Mouse (Mus musculus) liver, embryonic 14.5 days (tissue): ENCODE measurements around the gene Chpt1. TPM values are rescaled to one million over a fixed set of nuclear protein-coding genes. Genes with fewer than 3 reads are reported as not detected.

Experiments
- ATAC-seq: fragments of 200-750 bp; cut with Nextera tagmentation; 2 replicates; pipeline ENCODE4 v1.8.0; 2017; ENCODE audit warnings: moderate number of reproducible peaks, mild to moderate bottlenecking, moderate library complexity; ENCODE audit not compliant: insufficient read depth
- DNase-seq, 3 experiments: peaks; one replicate each; pipeline ENCODE4 v3.0.0-alpha.2; 2012 to 2013; ENCODE audit warnings: low read depth in 3 of 3, low spot score in 3 of 3
- H3K27ac ChIP-seq: fragments of 300-500 bp; sonication (generic); 2 replicates; pipeline ENCODE4 v1.5.1; 2014; ENCODE audit warnings: moderate library complexity, mild to moderate bottlenecking, control low read depth, inconsistent platforms
- H3K27me3 ChIP-seq: fragments of 300-500 bp; sonication (generic); 2 replicates; pipeline ENCODE4 v1.6.1; 2014; ENCODE audit warnings: mild to moderate bottlenecking, low read length, moderate library complexity; ENCODE audit not compliant: control insufficient read depth, insufficient read depth
- H3K36me3 ChIP-seq: fragments of 300-500 bp; sonication (generic); replicated peaks from 2 replicates; pipeline ENCODE4 v1.6.1; 2014; ENCODE audit warnings: low read depth; ENCODE audit not compliant: control insufficient read depth, insufficient read depth
- H3K4me1 ChIP-seq, 2 experiments: fragments of 200-500 bp in 1 of 2; fragments of 300-500 bp in 1 of 2; sonication (generic) in 1 of 2; replicated peaks; 2 replicates each; pipeline ENCODE4 v1.6.1; 2012 to 2014; ENCODE audit warnings: antibody characterized with exemption in 1 of 2, inconsistent platforms in 1 of 2, low read length in 1 of 2; ENCODE audit not compliant: control insufficient read depth in 2 of 2, insufficient read depth in 2 of 2
- H3K4me2 ChIP-seq: fragments of 300-500 bp; sonication (generic); 2 replicates; pipeline ENCODE4 v1.6.1; 2014; ENCODE audit warnings: low read depth, mild to moderate bottlenecking, control low read depth, moderate library complexity
- H3K4me3 ChIP-seq, 2 experiments: fragments of 200-500 bp in 1 of 2; fragments of 300-500 bp in 1 of 2; sonication (generic) in 1 of 2; 2 replicates each; pipeline ENCODE4 v1.5.1; 2012 to 2014; ENCODE audit warnings: low read depth in 2 of 2, low read length in 2 of 2, mild to moderate bottlenecking in 2 of 2, control low read depth in 1 of 2, inconsistent platforms in 1 of 2, moderate library complexity in 1 of 2; ENCODE audit not compliant: insufficient read depth in 1 of 2
- H3K9ac ChIP-seq: fragments of 300-500 bp; sonication (generic); replicated peaks from 2 replicates; pipeline ENCODE4 v1.6.1; 2014; ENCODE audit warnings: mild to moderate bottlenecking, control low read depth, moderate library complexity
- H3K9me3 ChIP-seq: fragments of 300-500 bp; sonication (generic); 2 replicates; pipeline ENCODE4 v1.6.1; 2016; ENCODE audit warnings: low read length, mixed read lengths; ENCODE audit not compliant: control insufficient read depth
- CTCF ChIP-seq: IDR thresholded peaks from 2 replicates; pipeline ENCODE4 v1.5.1; 2016; ENCODE audit warnings: antibody characterized with exemption, low read depth, control low read depth
- EP300 ChIP-seq: IDR thresholded peaks from 2 replicates; pipeline ENCODE4 v1.6.1; 2016; ENCODE audit warnings: antibody characterized with exemption, low read depth
- WGBS: fragments of 180-500 bp; shearing (Covaris S2); extraction: QIAGEN DNeasy Blood & Tissue Kit; methylation state at CpG from one replicate; pipeline ENCODE4 v1.1.7; 2014; ENCODE audit not compliant: insufficient replicate concordance; 5-methylcytosine and 5-hydroxymethylcytosine counted together
- polyA plus RNA-seq, 2 experiments: library from polyadenylated mRNA; depleted of rRNA in 1 of 2; stranded (reverse) in 1 of 2; unstranded in 1 of 2; fragments of >200 nt; fragmentation: Nextera tagmentation in 1 of 2; extraction: Ambion mirVana in 1 of 2; gene quantifications; 2 replicates each; pipeline versions ENCODE4 v1.2.1 to v1.2.3; 2012 to 2014

The Chpt1 gene
- polyA plus RNA-seq, 2 experiments, result 1.0 to 3.4 TPM

DNA sequence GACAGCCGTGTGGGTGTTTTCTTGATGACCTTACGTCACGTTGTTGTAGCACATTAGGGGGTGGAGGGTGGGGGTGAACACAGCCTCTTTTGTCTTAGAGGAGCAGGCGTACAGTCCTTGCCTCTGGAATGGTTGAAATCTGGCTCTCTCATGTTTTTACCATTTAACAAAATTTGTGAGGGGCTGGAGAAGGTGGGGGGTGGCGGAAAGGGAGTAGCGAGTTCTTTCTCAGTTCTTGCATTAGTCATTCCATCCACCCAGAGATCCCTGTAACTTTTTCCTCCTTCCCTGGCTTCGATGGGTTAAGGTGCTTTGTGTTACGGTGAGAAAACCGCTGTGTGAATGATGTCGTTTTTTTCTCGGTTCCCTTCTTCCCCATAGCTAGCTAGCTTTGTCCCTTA, 83.7 kb downstream of the Chpt1 start:
- no peak for ATAC-seq
- Histone ChIP-seq H3K27ac (no peak overlapping the region), H3K36me3 (no peaks in the 10 kb centered on the region; the same call in 1 of the 2 replicates), H3K4me2 (no peak overlapping the region), H3K9ac (no peak overlapping the region), H3K27me3 (no peaks in the 10 kb centered on the region), H3K4me1 (no peaks in the 10 kb centered on the region; a peak in 1 of 4 replicates), H3K4me3 (no peak overlapping the region), H3K9me3 (no peaks in the 10 kb centered on the region)
- TF ChIP-seq CTCF, result no peak
- no peak for TF ChIP-seq EP300
- no peak for DNase-seq
- 68% methylated on average over 11 of the region's 11 CpGs for WGBS

DNA sequence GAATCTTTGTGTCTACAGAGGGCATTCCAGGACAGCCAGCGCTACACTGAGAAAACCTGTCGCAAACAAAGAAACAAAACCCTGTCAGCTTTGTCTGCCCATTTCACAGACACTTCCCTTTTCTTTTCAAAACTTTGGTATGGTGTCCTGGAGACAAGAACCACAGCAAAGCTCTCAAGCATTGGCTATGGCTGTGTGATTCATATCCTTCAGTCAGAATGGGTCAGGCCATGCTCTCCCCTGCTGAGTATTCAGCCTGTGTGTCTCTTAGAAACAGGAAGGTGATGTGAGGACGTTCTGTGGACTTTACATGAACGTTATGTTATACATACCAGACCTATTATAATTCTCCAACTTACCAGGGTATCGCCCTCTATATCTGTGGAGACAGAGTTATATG, 86.2 kb downstream of the Chpt1 start:
- 56% methylated on average over 5 of the region's 5 CpGs for WGBS
- peak in 1 of 3 experiments; percentile 14 for DNase-seq
- H3K4me3 ChIP-seq, result no peak overlapping the region

DNA sequence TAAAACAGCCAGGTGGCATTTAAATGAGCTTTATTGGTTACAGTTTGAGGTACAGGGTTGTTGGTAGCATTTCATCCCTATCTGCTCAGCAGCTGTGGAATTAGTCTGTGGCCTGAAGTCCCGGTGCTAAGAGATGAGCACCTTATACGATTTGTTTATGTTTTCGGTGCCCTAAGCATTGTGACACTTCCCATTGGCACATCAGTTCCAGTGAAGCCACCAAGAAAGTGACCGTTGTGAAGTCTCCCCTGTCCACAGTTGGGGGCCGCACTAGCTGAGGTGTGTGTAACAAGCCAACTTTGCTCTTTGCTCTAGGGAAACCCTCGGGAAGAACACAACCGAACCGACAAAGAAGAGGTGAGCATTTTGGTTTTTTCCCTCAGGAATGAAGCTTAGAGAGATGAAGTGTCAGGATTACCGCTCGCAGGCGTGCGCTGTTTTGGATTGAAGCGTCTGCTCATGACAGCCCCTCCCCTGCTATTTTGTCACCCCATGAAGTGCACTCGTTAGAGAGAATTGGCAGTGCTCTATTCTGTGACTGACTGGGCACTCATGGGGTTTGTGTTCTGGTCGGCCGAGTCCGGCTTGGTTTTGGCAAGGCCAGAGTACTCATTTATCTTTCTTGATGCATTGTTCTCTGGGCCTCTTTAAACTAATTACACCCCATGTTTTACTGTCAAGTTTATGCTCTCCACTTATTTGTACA, 91.4 kb downstream of the Chpt1 start:
- H3K36me3 ChIP-seq, result no peaks in the 10 kb centered on the region
- H3K4me2 ChIP-seq, result no peak overlapping the region
- no peaks in the 10 kb centered on the region for H3K9me3 ChIP-seq
- WGBS, result 79% methylated on average over 17 of the region's 17 CpGs
- H3K4me1 ChIP-seq, result no peaks in the 10 kb centered on the region; a peak in 1 of 4 replicates
- TF ChIP-seq CTCF, result no peak
- no peak for TF ChIP-seq EP300
- no peak for DNase-seq
- no peak for ATAC-seq
- H3K9ac ChIP-seq, result no peak overlapping the region
- H3K27ac ChIP-seq, result no peak overlapping the region
- H3K27me3 ChIP-seq, result no peaks in the 10 kb centered on the region
- no peak overlapping the region for H3K4me3 ChIP-seq

More for the DNA sequence above, 86.2 kb downstream of the Chpt1 start:
- Histone ChIP-seq H3K36me3 (no peaks in the 10 kb centered on the region; the same call in 1 of the 2 replicates), H3K4me2 (no peak overlapping the region), H3K4me1 (no peaks in the 10 kb centered on the region; a peak in 1 of 4 replicates), H3K27me3 (no peaks in the 10 kb centered on the region), H3K9me3 (no peaks in the 10 kb centered on the region), H3K9ac (no peak overlapping the region), H3K27ac (no peak overlapping the region)
- TF ChIP-seq CTCF (no peak), EP300 (no peak)
- ATAC-seq, result no peak

DNA sequence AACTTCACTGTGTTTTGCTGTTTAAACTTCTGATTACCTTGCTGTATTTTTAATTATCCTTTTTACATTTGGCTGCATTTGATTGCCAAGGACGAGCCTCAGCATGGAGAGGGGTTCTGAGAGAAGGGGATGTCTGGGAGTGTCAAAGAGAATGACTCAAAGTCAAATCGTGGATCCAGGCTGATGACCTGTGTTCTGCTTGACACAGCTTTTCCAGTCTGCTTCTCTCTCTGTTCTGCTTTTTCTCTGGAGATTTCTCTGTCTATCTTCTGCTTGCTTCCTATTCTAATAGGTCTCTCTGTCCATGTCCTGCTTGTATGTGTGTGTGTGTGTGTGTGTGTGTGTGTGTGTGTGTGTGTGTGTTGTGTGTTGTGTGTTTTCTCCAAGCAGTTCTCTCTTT, 94.1 kb downstream of the Chpt1 start:
- no peaks in the 10 kb centered on the region for H3K27me3 ChIP-seq
- no peaks in the 10 kb centered on the region for H3K36me3 ChIP-seq
- no peak overlapping the region for H3K4me3 ChIP-seq
- WGBS, result 36% methylated on average over 2 of the region's 2 CpGs
- no peaks in the 10 kb centered on the region for H3K9me3 ChIP-seq
- ATAC-seq (no peak), DNase-seq (no peak)
- no peak overlapping the region for H3K4me2 ChIP-seq
- no peak overlapping the region for H3K27ac ChIP-seq
- no peaks in the 10 kb centered on the region for H3K4me1 ChIP-seq
- TF ChIP-seq CTCF (no peak), EP300 (no peak)
- no peak overlapping the region for H3K9ac ChIP-seq

DNA sequence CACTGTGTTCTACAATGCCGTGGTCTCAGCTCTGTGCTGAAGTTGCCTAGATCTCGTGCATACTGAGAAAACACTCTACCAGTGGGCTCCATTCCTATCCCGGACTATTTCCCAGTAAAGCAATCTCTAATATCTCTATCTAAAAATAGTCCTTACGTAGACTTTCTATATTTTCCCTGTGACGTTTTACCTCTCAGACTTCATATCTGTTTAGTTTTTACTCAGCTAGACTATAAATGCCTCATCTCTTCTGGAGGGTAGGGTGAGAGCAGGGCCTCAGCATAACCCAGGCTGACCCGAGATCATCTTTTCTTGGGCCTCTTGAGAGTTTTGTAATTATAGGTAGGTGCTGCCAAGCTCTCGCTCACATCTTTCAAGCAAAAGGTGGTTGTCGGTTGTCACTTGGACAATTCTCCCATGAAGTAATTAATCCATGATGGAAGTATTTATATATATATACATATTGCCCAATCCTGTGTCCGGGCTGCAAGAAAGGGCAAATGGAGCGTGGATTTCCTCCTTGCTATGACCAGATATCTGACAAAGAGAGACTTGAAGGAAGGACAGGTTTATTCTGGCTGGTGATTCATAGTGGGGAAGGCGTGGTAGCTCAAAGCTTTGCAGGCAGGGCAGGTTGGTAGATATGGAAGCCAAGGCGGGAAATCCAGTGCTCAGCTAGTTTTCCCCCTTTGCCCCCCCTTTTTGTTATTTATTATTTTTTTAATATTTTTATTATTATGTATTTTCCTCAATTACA, 95.8 kb downstream of the Chpt1 start:
- Histone ChIP-seq H3K4me3 (no peak overlapping the region), H3K4me1 (no peaks in the 10 kb centered on the region), H3K36me3 (no peaks in the 10 kb centered on the region), H3K27ac (no peak overlapping the region), H3K4me2 (no peak overlapping the region), H3K9ac (no peak overlapping the region), H3K9me3 (no peaks in the 10 kb centered on the region), H3K27me3 (no peaks in the 10 kb centered on the region)
- TF ChIP-seq EP300 (no peak), CTCF (no peak)
- WGBS, result 69% methylated on average over 12 of the region's 12 CpGs
- ATAC-seq (no peak), DNase-seq (no peak)
